ENCODE assay signal across 16 mouse cellular contexts in genomic region chr11:94389021-94389420, GRCm38 (mm10). TPM values are rescaled to one million over a fixed set of nuclear protein-coding genes. Genes with fewer than 3 reads are reported as not detected.
A peak's percentile ranks its signal among the peaks of the same experiment; 100 is the strongest.
DNase-seq lines count a peak whose midpoint lies in the region; ATAC-seq and TF ChIP-seq lines count a peak whose summit lies in the region.
"Had no signal": no experiment of that assay in that cellular context is flagged by ENCODE, and none has a peak within 500 bp of the region (broad histone marks: within the 10 kb centered on the region; RNA-seq: fewer than 3 reads in every experiment).

No protein-coding gene starts in this region.

- H3K9ac ChIP-seq in liver, postnatal 0 days (replicated peaks), result no peak overlapping the region
- H3K9ac ChIP-seq in stomach, embryonic 15.5 days, result no peak overlapping the region
- no peak overlapping the region for H3K9ac ChIP-seq in stomach, postnatal 0 days (ENCODE audit: low read length)
- no peak overlapping the region for H3K9ac ChIP-seq in stomach, embryonic 16.5 days (ENCODE audit: low read length)
- H3K9ac ChIP-seq: embryonic facial prominence, embryonic 13.5 days; embryonic facial prominence, embryonic 15.5 days; forebrain, embryonic 12.5 days had no signal

- TF ChIP-seq CTCF in liver, postnatal 0 days (IDR thresholded peaks at IDR 0.05; ENCODE audit: low read depth), result no peak
- no peak for TF ChIP-seq CTCF in stomach, postnatal 0 days (IDR thresholded peaks at IDR 0.05; ENCODE audit: low read depth)

- H3K27me3 ChIP-seq in liver, postnatal 0 days (ENCODE audit: insufficient read depth, low read length), result no peaks in the 10 kb centered on the region
- no peaks in the 10 kb centered on the region for H3K27me3 ChIP-seq in stomach, embryonic 15.5 days (replicated peaks)
- no peaks in the 10 kb centered on the region for H3K27me3 ChIP-seq in stomach, postnatal 0 days (ENCODE audit: control insufficient read depth, insufficient read depth, low read length)
- no peaks in the 10 kb centered on the region for H3K27me3 ChIP-seq in stomach, embryonic 16.5 days (ENCODE audit: control insufficient read depth, insufficient read depth, low read length)

- no peak for TF ChIP-seq EP300 in liver, postnatal 0 days (IDR thresholded peaks at IDR 0.05; ENCODE audit: low read depth)
- no peak for TF ChIP-seq EP300 in stomach, postnatal 0 days (optimal IDR thresholded peaks at IDR 0.05)

- 71% methylated on average over 4 of the region's 4 CpGs for WGBS in liver, postnatal 0 days (ENCODE audit: insufficient replicate concordance)
- 70% methylated on average over 4 of the region's 4 CpGs for WGBS in stomach, embryonic 15.5 days
- WGBS in stomach, postnatal 0 days, result 54% methylated on average over 4 of the region's 4 CpGs
- 68% methylated on average over 4 of the region's 4 CpGs for WGBS in stomach, embryonic 16.5 days

- peak; percentile 26; the same call in 1 of the 2 replicates for ATAC-seq in liver, postnatal 0 days
- ATAC-seq in stomach, embryonic 15.5 days (ENCODE audit: insufficient read depth, low FRiP score, low read depth), result no peak
- no peak for ATAC-seq in stomach, postnatal 0 days (ENCODE audit: low FRiP score, low TSS enrichment)
- ATAC-seq in stomach, embryonic 16.5 days (ENCODE audit: insufficient read depth, low FRiP score), result no peak
- ATAC-seq: forebrain, embryonic 14.5 days had no signal

- H3K36me3 ChIP-seq in liver, postnatal 0 days (replicated peaks; ENCODE audit: insufficient read depth, low read length), result no peaks in the 10 kb centered on the region
- no peaks in the 10 kb centered on the region for H3K36me3 ChIP-seq in stomach, embryonic 15.5 days
- H3K36me3 ChIP-seq in stomach, postnatal 0 days (ENCODE audit: control insufficient read depth, insufficient read depth, low read length), result no peaks in the 10 kb centered on the region
- no peaks in the 10 kb centered on the region for H3K36me3 ChIP-seq in stomach, embryonic 16.5 days (ENCODE audit: control insufficient read depth, insufficient read depth, low read length)
- H3K36me3 ChIP-seq: embryonic facial prominence, embryonic 13.5 days; embryonic facial prominence, embryonic 15.5 days; forebrain, embryonic 10.5 days; forebrain, embryonic 12.5 days had no signal

- H3K4me1 ChIP-seq in liver, postnatal 0 days (ENCODE audit: insufficient read depth), result peaks cover 12% of the 10 kb centered on the region; the same call in 1 of the 2 replicates
- peaks cover 27% of the 10 kb centered on the region for H3K4me1 ChIP-seq in stomach, embryonic 15.5 days
- peaks cover 8% of the 10 kb centered on the region for H3K4me1 ChIP-seq in stomach, postnatal 0 days (replicated peaks; ENCODE audit: control insufficient read depth, insufficient read depth)
- H3K4me1 ChIP-seq in stomach, embryonic 16.5 days (ENCODE audit: control insufficient read depth, insufficient read depth, low read length), result peaks cover 40% of the 10 kb centered on the region

- no peak overlapping the region for H3K4me3 ChIP-seq in liver, postnatal 0 days (ENCODE audit: low read depth, low read length)
- no peak overlapping the region for H3K4me3 ChIP-seq in stomach, embryonic 15.5 days (replicated peaks)
- H3K4me3 ChIP-seq in stomach, postnatal 0 days (ENCODE audit: low read depth, low read length), result no peak overlapping the region
- no peak overlapping the region for H3K4me3 ChIP-seq in stomach, embryonic 16.5 days (replicated peaks; ENCODE audit: low read length)
- H3K4me3 ChIP-seq: embryonic facial prominence, embryonic 13.5 days; embryonic facial prominence, embryonic 15.5 days; erythroblast, embryonic 14.5 days; forebrain, embryonic 10.5 days; forebrain, embryonic 12.5 days had no signal

- DNase-seq in liver, postnatal 0 days, result no peak
- no peak for DNase-seq in liver
- DNase-seq in stomach, postnatal 0 days (ENCODE audit: low spot score), result no peak
- no peak for DNase-seq in right cerebral cortex, adult 18-20 months
- DNase-seq: adrenal gland, adult 2 months; adrenal gland, postnatal 10 days; adrenal gland, postnatal 25 days; embryo, embryonic 11 days had no signal

- no peak overlapping the region for H3K4me2 ChIP-seq in liver, postnatal 0 days (ENCODE audit: low read depth, low read length)
- H3K4me2 ChIP-seq in stomach, embryonic 15.5 days, result no peak overlapping the region
- H3K4me2 ChIP-seq in stomach, postnatal 0 days (replicated peaks; ENCODE audit: low read depth), result no peak overlapping the region
- H3K4me2 ChIP-seq in stomach, embryonic 16.5 days (ENCODE audit: low read depth, low read length), result no peak overlapping the region
- H3K4me2 ChIP-seq: embryonic facial prominence, embryonic 13.5 days; embryonic facial prominence, embryonic 15.5 days; forebrain, embryonic 12.5 days had no signal

- H3K9me3 ChIP-seq in liver, postnatal 0 days (ENCODE audit: low read length), result no peaks in the 10 kb centered on the region
- H3K9me3 ChIP-seq in stomach, embryonic 15.5 days, result no peaks in the 10 kb centered on the region
- no peaks in the 10 kb centered on the region for H3K9me3 ChIP-seq in stomach, postnatal 0 days (ENCODE audit: control insufficient read depth, low read length)
- no peaks in the 10 kb centered on the region for H3K9me3 ChIP-seq in stomach, embryonic 16.5 days (replicated peaks; ENCODE audit: control insufficient read depth, low read length)
- H3K9me3 ChIP-seq: embryonic facial prominence, embryonic 13.5 days; embryonic facial prominence, embryonic 15.5 days; forebrain, embryonic 10.5 days; forebrain, embryonic 12.5 days had no signal

- 0 out of 2 replicates have a peak overlapping the region, but pooled peaks have one; percentile 2 for H3K27ac ChIP-seq in liver, postnatal 0 days (ENCODE audit: low read depth)
- H3K27ac ChIP-seq in stomach, embryonic 15.5 days, result 0 out of 2 replicates have a peak overlapping the region, but pooled peaks have one; percentile 59
- no peak overlapping the region for H3K27ac ChIP-seq in stomach, postnatal 0 days (replicated peaks)
- peak overlapping the region; percentile 69 for H3K27ac ChIP-seq in stomach, embryonic 16.5 days (ENCODE audit: low read length)
- H3K27ac ChIP-seq: embryonic facial prominence, embryonic 13.5 days; embryonic facial prominence, embryonic 15.5 days; forebrain, embryonic 10.5 days; forebrain, embryonic 12.5 days had no signal

RNA-seq across cellular contexts. Expression of gene Abcc3, which starts 3.8 kb away (rescaled TPM):
- polyA plus RNA-seq in liver, postnatal 0 days (2015; fragmentation: Nextera tagmentation; extraction: Ambion mirVana), result 6.7 and 8.3 TPM in 2 replicates
- polyA plus RNA-seq in stomach, embryonic 15.5 days (2015; fragmentation: Nextera tagmentation; extraction: Ambion mirVana), result 6.6 and 7.7 TPM in 2 replicates
- polyA plus RNA-seq in stomach, postnatal 0 days (2015; fragmentation: Nextera tagmentation; extraction: Ambion mirVana), result 25.3 and 31.4 TPM in 2 replicates
- polyA plus RNA-seq in stomach, embryonic 16.5 days (2015; fragmentation: Nextera tagmentation; extraction: Ambion mirVana), result 11.4 and 16.4 TPM in 2 replicates
